13 mouse cellular contexts compared by ENCODE assay signal in genomic region chr14:8356836-8357235, GRCm38 (mm10). TPM values are rescaled to one million over a fixed set of nuclear protein-coding genes. Genes with fewer than 3 reads are reported as not detected.
DNase-seq lines count a peak whose midpoint lies in the region; ATAC-seq lines count a peak whose summit lies in the region.
"Had no signal": no experiment of that assay in that cellular context is flagged by ENCODE, and none has a peak within 500 bp of the region (broad histone marks: within the 10 kb centered on the region; RNA-seq: fewer than 3 reads in every experiment).

No protein-coding gene starts in this region.

- no peaks in the 10 kb centered on the region for H3K27me3 ChIP-seq in hindbrain, embryonic 11.5 days (ENCODE audit: control insufficient read depth, insufficient read depth, low read length)
- H3K27me3 ChIP-seq in hindbrain, embryonic 14.5 days (ENCODE audit: control insufficient read depth, insufficient read depth, low read length): no peaks in the 10 kb centered on the region
- no peaks in the 10 kb centered on the region for H3K27me3 ChIP-seq in intestine, embryonic 16.5 days (replicated peaks; ENCODE audit: control insufficient read depth, insufficient read depth, low read length)
- H3K27me3 ChIP-seq: CH12.LX; forebrain, embryonic 15.5 days; limb, embryonic 13.5 days had no signal

- H3K4me2 ChIP-seq in hindbrain, embryonic 11.5 days (replicated peaks; ENCODE audit: low read depth, low read length): no peak overlapping the region
- no peak overlapping the region for H3K4me2 ChIP-seq in hindbrain, embryonic 14.5 days (replicated peaks)
- no peak overlapping the region for H3K4me2 ChIP-seq in intestine, embryonic 16.5 days (ENCODE audit: low read depth, low read length)
- H3K4me2 ChIP-seq: forebrain, embryonic 15.5 days; limb, embryonic 13.5 days had no signal

- H3K9me3 ChIP-seq in hindbrain, embryonic 11.5 days (ENCODE audit: control insufficient read depth, low read length): no peaks in the 10 kb centered on the region
- no peaks in the 10 kb centered on the region for H3K9me3 ChIP-seq in hindbrain, embryonic 14.5 days (ENCODE audit: control insufficient read depth, low read length)
- H3K9me3 ChIP-seq in intestine, embryonic 16.5 days (ENCODE audit: control insufficient read depth, low read length): no peaks in the 10 kb centered on the region
- H3K9me3 ChIP-seq: forebrain, embryonic 15.5 days; limb, embryonic 13.5 days had no signal

- DNase-seq in hindbrain, embryonic 11.5 days (ENCODE audit: low spot score): no peak
- DNase-seq in hindbrain, embryonic 14.5 days (ENCODE audit: low spot score): no peak
- DNase-seq in 3134 (ENCODE audit: extremely low read depth, insufficient read length, low spot score): peak; percentile 85
- peak; percentile 43 for DNase-seq in ZHBTc4 (ENCODE audit: low read depth, low spot score)
- no peak for DNase-seq in ovary, adult 18-20 months (ENCODE audit: low spot score)
- DNase-seq in left cerebral cortex, adult 8-10 months (ENCODE audit: low spot score in 2 of 2): no peak
- DNase-seq in spleen, postnatal 4 days (ENCODE audit: low spot score in 2 of 2): no peak
- DNase-seq: kidney, adult 2 months; retina, postnatal 1 day had no signal

- H3K4me3 ChIP-seq in hindbrain, embryonic 11.5 days (ENCODE audit: low read depth, low read length): no peak overlapping the region
- no peak overlapping the region for H3K4me3 ChIP-seq in hindbrain, embryonic 14.5 days (replicated peaks; ENCODE audit: low read length)
- H3K4me3 ChIP-seq in intestine, embryonic 16.5 days (ENCODE audit: low read length): no peak overlapping the region
- H3K4me3 ChIP-seq: forebrain, embryonic 15.5 days; limb, embryonic 13.5 days had no signal

- no peak overlapping the region for H3K9ac ChIP-seq in hindbrain, embryonic 11.5 days (ENCODE audit: low read depth, low read length)
- no peak overlapping the region for H3K9ac ChIP-seq in hindbrain, embryonic 14.5 days
- 0 out of 2 replicates have a peak overlapping the region, but pooled peaks have one; percentile 2 for H3K9ac ChIP-seq in intestine, embryonic 16.5 days (ENCODE audit: low read depth, low read length)
- H3K9ac ChIP-seq: forebrain, embryonic 15.5 days; limb, embryonic 13.5 days had no signal

- 87% methylated on average over 9 of the region's 9 CpGs for WGBS in hindbrain, embryonic 11.5 days
- 85% methylated on average over 9 of the region's 9 CpGs for WGBS in hindbrain, embryonic 14.5 days
- 63% methylated on average over 9 of the region's 9 CpGs for WGBS in intestine, embryonic 16.5 days

- H3K27ac ChIP-seq in hindbrain, embryonic 11.5 days (ENCODE audit: low read depth, low read length): no peak overlapping the region
- H3K27ac ChIP-seq in hindbrain, embryonic 14.5 days: no peak overlapping the region
- H3K27ac ChIP-seq in intestine, embryonic 16.5 days (ENCODE audit: low read length): peak overlapping the region; percentile 55
- H3K27ac ChIP-seq: forebrain, embryonic 15.5 days; limb, embryonic 13.5 days had no signal

- ATAC-seq in hindbrain, embryonic 11.5 days (ENCODE audit: low FRiP score): 0 out of 2 replicates have a peak, but pooled peaks have one; percentile 28
- no peak for ATAC-seq in hindbrain, embryonic 14.5 days (ENCODE audit: low FRiP score)
- ATAC-seq in intestine, embryonic 16.5 days: peak; percentile 87

- H3K36me3 ChIP-seq in hindbrain, embryonic 11.5 days (ENCODE audit: control insufficient read depth, insufficient read depth, low read length): no peaks in the 10 kb centered on the region
- H3K36me3 ChIP-seq in hindbrain, embryonic 14.5 days (replicated peaks; ENCODE audit: control insufficient read depth, insufficient read depth): no peaks in the 10 kb centered on the region
- H3K36me3 ChIP-seq in intestine, embryonic 16.5 days (ENCODE audit: control insufficient read depth, insufficient read depth, low read length): no peaks in the 10 kb centered on the region
- H3K36me3 ChIP-seq: forebrain, embryonic 15.5 days; limb, embryonic 13.5 days had no signal

- H3K4me1 ChIP-seq in hindbrain, embryonic 11.5 days (replicated peaks; ENCODE audit: control insufficient read depth, insufficient read depth, low read length): no peaks in the 10 kb centered on the region
- no peaks in the 10 kb centered on the region for H3K4me1 ChIP-seq in hindbrain, embryonic 14.5 days (replicated peaks; ENCODE audit: control insufficient read depth, insufficient read depth, low read length)
- 0 out of 2 replicates have a peak, but pooled peaks cover 6% of the 10 kb centered on the region for H3K4me1 ChIP-seq in intestine, embryonic 16.5 days (ENCODE audit: control insufficient read depth, insufficient read depth, low read length)
- H3K4me1 ChIP-seq: limb, embryonic 13.5 days had no signal

RNA-seq across cellular contexts. Expression of gene Oit1, which starts 21.7 kb away (rescaled TPM):
- 0.14 TPM in 1 of 2 replicates, not detected in the other for polyA plus RNA-seq in hindbrain, embryonic 11.5 days (2014; fragmentation: Nextera tagmentation; extraction: Ambion mirVana)
- polyA plus RNA-seq in hindbrain, embryonic 14.5 days (2014; fragmentation: Nextera tagmentation; extraction: Ambion mirVana): 0.17 TPM in 1 of 2 replicates, not detected in the other
- 13.2 and 23.1 TPM in 2 replicates for polyA plus RNA-seq in intestine, embryonic 16.5 days (2015; fragmentation: Nextera tagmentation; extraction: Ambion mirVana)
- total RNA-seq in left cerebral cortex, adult 8-10 months (2022): not detected
- total RNA-seq: CH12.LX had no signal
- polyA plus RNA-seq: forebrain, embryonic 15.5 days; limb, embryonic 13.5 days had no signal

RNA-seq across cellular contexts. Expression of gene Fam107a, which starts 39.0 kb away (rescaled TPM):
- polyA plus RNA-seq in hindbrain, embryonic 11.5 days (2014; fragmentation: Nextera tagmentation; extraction: Ambion mirVana): 0.27 and 0.46 TPM in 2 replicates
- 0.16 and 0.47 TPM in 2 replicates for polyA plus RNA-seq in hindbrain, embryonic 14.5 days (2014; fragmentation: Nextera tagmentation; extraction: Ambion mirVana)
- 0.21 and 0.24 TPM in 2 replicates for polyA plus RNA-seq in intestine, embryonic 16.5 days (2015; fragmentation: Nextera tagmentation; extraction: Ambion mirVana)
- 100 to 1,000 TPM; 193 to 269 (median 228) TPM for total RNA-seq in left cerebral cortex, adult 8-10 months (2022)
- total RNA-seq: CH12.LX had no signal

Comparison
In these comparisons a context has a peak if more than half of its experiments do, and no peak if none do; other contexts are left out.
1. DNase-seq: peak in 3134 (single experiment) and ZHBTc4 (single experiment); none in hindbrain, embryonic 11.5 days (single experiment), hindbrain, embryonic 14.5 days (single experiment), ovary, adult 18-20 months (single experiment), left cerebral cortex, adult 8-10 months (0 of 2) and spleen, postnatal 4 days (0 of 2).
2. RNA of gene Oit1, which starts 21.7 kb away (polyA plus RNA-seq): 13.2 to 23.1 TPM in intestine, embryonic 16.5 days; 0.14 TPM in hindbrain, embryonic 11.5 days and 0.17 TPM in hindbrain, embryonic 14.5 days; every median in the first group is over 10 times any median in the second.